Mouse (Mus musculus): Measurements from ENCODE around the gene Nhsl1. TPM values are rescaled to one million over a fixed set of nuclear protein-coding genes. Genes with fewer than 3 reads are reported as not detected.

Gene Nhsl1
- polyA plus RNA-seq, 1 experiment = 3.0 TPM

GRCm38 (mm10) chr10:18506501-18506946, 187.7 kb downstream of the Nhsl1 start:
- Histone ChIP-seq H3K27me3 (ENCODE audit: control insufficient read depth, insufficient read depth, insufficient read length) (no peaks in the 10 kb centered on the region), H3ac (ENCODE audit: control insufficient read depth, insufficient read length, low read depth) (no peak overlapping the region), H3K4me3 (ENCODE audit: insufficient read depth, poor library complexity, severe bottlenecking) (no peak overlapping the region), H3K79me3 (ENCODE audit: low read depth) (no peaks in the 10 kb centered on the region), H3K36me3 (ENCODE audit: control insufficient read depth, insufficient read depth) (no peaks in the 10 kb centered on the region), H3K79me2 (ENCODE audit: control insufficient read depth, insufficient read depth) (no peaks in the 10 kb centered on the region)
- no peak for TF ChIP-seq MYOD1 (IDR thresholded peaks at IDR 0.05; ENCODE audit: control insufficient read depth, insufficient read length, low read depth)
- no peak for TF ChIP-seq MYOG (IDR thresholded peaks at IDR 0.05; ENCODE audit: control insufficient read depth, extremely low read depth, insufficient read length)

DNA sequence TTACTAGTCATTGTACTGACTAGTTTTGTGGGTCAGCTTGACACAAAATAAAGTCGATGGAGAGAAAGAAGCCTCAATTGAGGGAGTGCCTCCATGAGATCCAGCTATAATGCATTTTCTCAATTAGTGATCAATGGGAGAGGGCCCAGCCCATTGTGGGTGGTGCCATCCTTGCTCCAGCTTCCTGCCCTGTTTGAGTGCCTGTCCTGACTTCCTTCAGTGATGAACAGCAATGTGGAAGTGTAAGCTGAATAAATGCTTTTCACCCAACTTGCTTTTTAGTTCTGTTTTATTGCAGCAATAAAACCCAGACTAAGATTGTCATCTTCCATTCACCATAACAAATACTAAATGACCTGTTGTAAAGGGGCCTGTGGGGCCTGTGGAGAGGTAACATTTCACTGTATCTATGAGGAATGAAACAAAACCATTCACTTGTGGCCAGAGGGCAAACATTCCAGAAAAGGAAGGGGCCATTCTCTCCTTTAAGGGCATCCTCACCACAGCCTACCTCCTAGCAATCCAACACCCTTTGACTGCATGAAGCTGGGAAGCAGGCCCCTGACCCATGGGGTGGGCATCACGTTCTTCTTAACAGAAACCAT, 189.2 kb downstream of the Nhsl1 start:
- no peak for TF ChIP-seq USF1 (IDR thresholded peaks at IDR 0.05; ENCODE audit: low read depth)
- no peak for TF ChIP-seq CEBPB (IDR thresholded peaks at IDR 0.05; ENCODE audit: low read depth)
- no peak for TF ChIP-seq MYOG (IDR thresholded peaks at IDR 0.05; ENCODE audit: control insufficient read depth, extremely low read depth, insufficient read length)
- TF ChIP-seq MAX (IDR thresholded peaks at IDR 0.05) = no peak
- TF ChIP-seq FOSL1 (IDR thresholded peaks at IDR 0.05; ENCODE audit: insufficient read depth, low read length, poor library complexity, severe bottlenecking) = no peak
- TF ChIP-seq MYOD1 (IDR thresholded peaks at IDR 0.05; ENCODE audit: control insufficient read depth, insufficient read length, low read depth) = no peak
- TF ChIP-seq CTCF (IDR thresholded peaks at IDR 0.05; ENCODE audit: control insufficient read depth, insufficient read depth, insufficient read length) = no peak
- no peaks in the 10 kb centered on the region for H3K79me3 ChIP-seq (ENCODE audit: low read depth)
- no peaks in the 10 kb centered on the region for H3K27me3 ChIP-seq (ENCODE audit: control insufficient read depth, insufficient read depth, insufficient read length)
- H3K79me2 ChIP-seq (ENCODE audit: control insufficient read depth, insufficient read depth) = no peaks in the 10 kb centered on the region
- no peak overlapping the region for H3ac ChIP-seq (ENCODE audit: control insufficient read depth, insufficient read length, low read depth)
- no peak overlapping the region for H3K4me3 ChIP-seq (ENCODE audit: insufficient read depth, poor library complexity, severe bottlenecking)
- no peaks in the 10 kb centered on the region for H3K36me3 ChIP-seq (ENCODE audit: control insufficient read depth, insufficient read depth)

DNA sequence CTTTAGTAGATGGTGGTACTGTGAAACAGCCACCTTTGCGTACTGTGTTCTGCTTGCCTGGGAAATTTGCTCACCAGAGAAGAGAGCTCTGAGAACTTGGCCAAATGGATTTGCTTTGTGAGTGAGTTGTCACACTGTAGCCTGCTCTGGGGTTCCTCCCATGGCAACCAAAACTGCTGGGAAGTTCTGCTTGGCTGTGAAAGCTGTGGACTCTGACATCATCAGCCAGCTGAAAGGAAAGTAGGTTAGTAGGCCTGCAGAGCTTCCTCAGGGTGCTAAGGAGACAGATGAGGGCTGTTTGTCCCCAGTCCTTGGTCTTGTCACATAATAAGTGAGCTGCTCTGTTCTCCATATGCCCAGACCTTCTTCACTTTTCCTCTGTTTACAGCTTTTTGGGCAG, 189.8 kb downstream of the Nhsl1 start:
- no peak for TF ChIP-seq USF1 (IDR thresholded peaks at IDR 0.05; ENCODE audit: low read depth)
- TF ChIP-seq FOSL1 (IDR thresholded peaks at IDR 0.05; ENCODE audit: insufficient read depth, low read length, poor library complexity, severe bottlenecking) = no peak
- TF ChIP-seq CTCF (IDR thresholded peaks at IDR 0.05; ENCODE audit: control insufficient read depth, insufficient read depth, insufficient read length) = no peak
- TF ChIP-seq MYOD1 (IDR thresholded peaks at IDR 0.05; ENCODE audit: control insufficient read depth, insufficient read length, low read depth) = no peak
- no peak for TF ChIP-seq CEBPB (IDR thresholded peaks at IDR 0.05; ENCODE audit: low read depth)
- no peak for TF ChIP-seq MYOG (IDR thresholded peaks at IDR 0.05; ENCODE audit: control insufficient read depth, extremely low read depth, insufficient read length)
- TF ChIP-seq MAX (IDR thresholded peaks at IDR 0.05) = no peak
- Histone ChIP-seq H3K36me3 (ENCODE audit: control insufficient read depth, insufficient read depth) (no peaks in the 10 kb centered on the region), H3K79me2 (ENCODE audit: control insufficient read depth, insufficient read depth) (no peaks in the 10 kb centered on the region), H3K79me3 (ENCODE audit: low read depth) (no peaks in the 10 kb centered on the region), H3K4me3 (ENCODE audit: insufficient read depth, poor library complexity, severe bottlenecking) (no peak overlapping the region), H3ac (ENCODE audit: control insufficient read depth, insufficient read length, low read depth) (no peak overlapping the region), H3K27me3 (ENCODE audit: control insufficient read depth, insufficient read depth, insufficient read length) (no peaks in the 10 kb centered on the region)

GRCm38 (mm10) chr10:18510663-18511062, 191.9 kb downstream of the Nhsl1 start:
- H3K36me3 ChIP-seq (ENCODE audit: control insufficient read depth, insufficient read depth) = no peaks in the 10 kb centered on the region
- H3K79me2 ChIP-seq (ENCODE audit: control insufficient read depth, insufficient read depth) = no peaks in the 10 kb centered on the region
- no peaks in the 10 kb centered on the region for H3K79me3 ChIP-seq (ENCODE audit: low read depth)
- H3ac ChIP-seq (ENCODE audit: control insufficient read depth, insufficient read length, low read depth) = no peak overlapping the region
- no peaks in the 10 kb centered on the region for H3K27me3 ChIP-seq (ENCODE audit: control insufficient read depth, insufficient read depth, insufficient read length)
- TF ChIP-seq MAX (IDR thresholded peaks at IDR 0.05) (no peak), MYOD1 (IDR thresholded peaks at IDR 0.05; ENCODE audit: control insufficient read depth, insufficient read length, low read depth) (no peak), FOSL1 (IDR thresholded peaks at IDR 0.05; ENCODE audit: insufficient read depth, low read length, poor library complexity, severe bottlenecking) (no peak), CTCF (IDR thresholded peaks at IDR 0.05; ENCODE audit: control insufficient read depth, insufficient read depth, insufficient read length) (no peak), USF1 (IDR thresholded peaks at IDR 0.05; ENCODE audit: low read depth) (no peak), CEBPB (IDR thresholded peaks at IDR 0.05; ENCODE audit: low read depth) (no peak), MYOG (IDR thresholded peaks at IDR 0.05; ENCODE audit: control insufficient read depth, extremely low read depth, insufficient read length) (no peak)
- H3K4me3 ChIP-seq (ENCODE audit: insufficient read depth, poor library complexity, severe bottlenecking) = no peak overlapping the region

- no peak for TF ChIP-seq MYOD1 (IDR thresholded peaks at IDR 0.05; ENCODE audit: control insufficient read depth, insufficient read length, low read depth)
- TF ChIP-seq FOSL1 (IDR thresholded peaks at IDR 0.05; ENCODE audit: insufficient read depth, low read length, poor library complexity, severe bottlenecking) = no peak
- TF ChIP-seq MAX (IDR thresholded peaks at IDR 0.05) = no peak
- TF ChIP-seq CTCF (IDR thresholded peaks at IDR 0.05; ENCODE audit: control insufficient read depth, insufficient read depth, insufficient read length) = no peak
- no peak for TF ChIP-seq MYOG (IDR thresholded peaks at IDR 0.05; ENCODE audit: control insufficient read depth, extremely low read depth, insufficient read length)
- TF ChIP-seq USF1 (IDR thresholded peaks at IDR 0.05; ENCODE audit: low read depth) = no peak
- TF ChIP-seq CEBPB (IDR thresholded peaks at IDR 0.05; ENCODE audit: low read depth) = no peak
- H3K79me2 ChIP-seq (ENCODE audit: control insufficient read depth, insufficient read depth) = no peaks in the 10 kb centered on the region
- no peak overlapping the region for H3ac ChIP-seq (ENCODE audit: control insufficient read depth, insufficient read length, low read depth)
- no peaks in the 10 kb centered on the region for H3K36me3 ChIP-seq (ENCODE audit: control insufficient read depth, insufficient read depth)
- no peaks in the 10 kb centered on the region for H3K79me3 ChIP-seq (ENCODE audit: low read depth)
- no peaks in the 10 kb centered on the region for H3K27me3 ChIP-seq (ENCODE audit: control insufficient read depth, insufficient read depth, insufficient read length)
- H3K4me3 ChIP-seq (ENCODE audit: insufficient read depth, poor library complexity, severe bottlenecking) = no peak overlapping the region
Observed at GRCm38 (mm10) chr10:18511496-18511895, 192.7 kb downstream of the Nhsl1 start.

GRCm38 (mm10) chr10:18522556-18522955, 203.8 kb downstream of the Nhsl1 start:
- Histone ChIP-seq H3ac (ENCODE audit: control insufficient read depth, insufficient read length, low read depth) (no peak overlapping the region), H3K27me3 (ENCODE audit: control insufficient read depth, insufficient read depth, insufficient read length) (no peaks in the 10 kb centered on the region), H3K4me3 (ENCODE audit: insufficient read depth, poor library complexity, severe bottlenecking) (no peak overlapping the region), H3K79me2 (ENCODE audit: control insufficient read depth, insufficient read depth) (no peaks in the 10 kb centered on the region), H3K36me3 (ENCODE audit: control insufficient read depth, insufficient read depth) (peaks cover 6% of the 10 kb centered on the region), H3K79me3 (ENCODE audit: low read depth) (no peaks in the 10 kb centered on the region)
- TF ChIP-seq CEBPB (IDR thresholded peaks at IDR 0.05; ENCODE audit: low read depth) = no peak
- TF ChIP-seq MAX (IDR thresholded peaks at IDR 0.05) = no peak
- no peak for TF ChIP-seq MYOD1 (IDR thresholded peaks at IDR 0.05; ENCODE audit: control insufficient read depth, insufficient read length, low read depth)
- no peak for TF ChIP-seq USF1 (IDR thresholded peaks at IDR 0.05; ENCODE audit: low read depth)
- TF ChIP-seq FOSL1 (IDR thresholded peaks at IDR 0.05; ENCODE audit: insufficient read depth, low read length, poor library complexity, severe bottlenecking) = no peak
- no peak for TF ChIP-seq CTCF (IDR thresholded peaks at IDR 0.05; ENCODE audit: control insufficient read depth, insufficient read depth, insufficient read length)

Measured in C2C12 (cell line).